Mouse (Mus musculus): ENCODE data around the gene Rpn2. TPM values are rescaled to one million over a fixed set of nuclear protein-coding genes. Genes with fewer than 3 reads are reported as not detected.

The Rpn2 gene
- polyA plus RNA-seq, 1 experiment from 2014 or later = 281 TPM

DNA sequence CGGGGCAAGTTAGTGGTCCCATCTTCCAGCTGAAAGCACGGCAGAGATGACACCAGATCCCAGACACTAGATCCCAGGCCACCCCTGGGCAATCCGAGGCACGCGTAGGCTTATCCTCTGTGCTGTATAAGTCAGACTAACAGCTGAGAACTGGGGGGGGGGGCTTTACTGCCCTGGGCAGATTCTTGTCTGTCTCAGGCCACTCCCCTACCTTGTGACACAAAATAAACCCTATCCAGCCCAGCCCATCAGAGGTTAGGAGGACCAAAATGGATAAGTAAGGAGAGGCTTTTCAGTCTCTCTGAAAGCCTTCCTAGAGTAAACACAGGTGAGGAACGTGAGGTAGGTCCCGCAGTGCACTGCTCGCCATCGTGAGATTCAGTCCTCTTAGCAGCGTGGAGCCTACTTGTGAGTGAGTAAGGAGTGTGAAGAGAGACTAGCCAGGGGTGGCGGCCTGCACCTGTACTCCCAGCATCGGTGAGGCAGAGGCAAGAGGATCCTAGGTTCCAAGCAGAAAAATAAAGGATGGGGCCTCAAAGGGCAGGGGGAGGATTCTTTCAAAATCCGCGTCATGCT, 37.6 kb downstream of the Rpn2 start:
- Histone ChIP-seq H3K27ac (no peak overlapping the region), H3K4me3 (no peak overlapping the region), H3K27me3 (ENCODE audit: insufficient read depth, poor library complexity, severe bottlenecking) (no peaks in the 10 kb centered on the region), H3K36me3 (peaks cover 95% of the 10 kb centered on the region), H3K9me3 (no peaks in the 10 kb centered on the region), H3K4me1 (no peaks in the 10 kb centered on the region)
- WGBS = 88% methylated on average over 14 of the region's 14 CpGs
- no peak for DNase-seq (ENCODE audit: low spot score)

DNA sequence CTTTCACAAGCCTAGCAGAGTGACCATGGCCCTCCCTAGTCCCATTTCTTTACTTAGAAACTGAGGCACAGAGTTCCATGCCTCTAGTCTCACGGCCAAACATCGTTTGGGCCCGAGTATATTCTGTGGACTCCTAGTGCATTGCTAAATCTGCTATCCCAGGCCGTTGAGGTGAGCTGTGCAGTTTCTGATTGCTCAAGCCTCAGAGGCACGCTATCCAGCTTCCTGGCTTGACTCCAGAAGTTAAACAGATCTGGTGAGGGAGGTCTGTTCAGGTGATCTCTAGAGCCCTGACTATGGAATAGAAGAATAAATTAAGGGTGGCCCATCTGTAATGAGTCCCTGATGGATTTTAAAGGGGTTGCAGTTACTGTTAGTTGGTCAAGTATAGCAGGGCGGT, 38.4 kb downstream of the Rpn2 start:
- H3K4me3 ChIP-seq = no peak overlapping the region
- H3K27ac ChIP-seq = no peak overlapping the region
- no peak for DNase-seq (ENCODE audit: low spot score)
- H3K4me1 ChIP-seq = no peaks in the 10 kb centered on the region
- peaks cover 95% of the 10 kb centered on the region for H3K36me3 ChIP-seq
- no peaks in the 10 kb centered on the region for H3K27me3 ChIP-seq (ENCODE audit: insufficient read depth, poor library complexity, severe bottlenecking)
- 95% methylated on average over 6 of the region's 6 CpGs for WGBS
- no peaks in the 10 kb centered on the region for H3K9me3 ChIP-seq

DNA sequence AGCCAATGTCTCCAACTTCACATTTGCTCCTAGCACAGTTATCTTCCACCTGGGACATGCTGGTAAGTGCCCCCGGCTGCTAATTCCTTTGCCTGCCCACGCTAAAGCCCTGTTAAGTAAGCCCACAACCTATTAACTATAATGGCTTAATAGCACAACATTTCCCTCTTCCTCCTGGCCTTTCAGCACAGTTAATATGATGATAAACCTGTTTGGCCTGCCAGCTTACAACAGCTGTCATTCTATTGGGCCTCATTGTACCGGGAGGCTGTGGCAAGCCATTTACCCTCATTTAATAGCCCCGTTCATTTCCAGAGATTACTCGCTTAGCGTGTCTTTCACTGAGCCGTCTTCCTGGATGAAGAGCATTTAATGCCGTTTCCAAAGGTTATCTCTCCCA, 41.3 kb downstream of the Rpn2 start:
- 87% methylated on average over 8 of the region's 8 CpGs for WGBS
- no peak for DNase-seq (ENCODE audit: low spot score)
- H3K4me3 ChIP-seq = no peak overlapping the region
- no peaks in the 10 kb centered on the region for H3K27me3 ChIP-seq (ENCODE audit: insufficient read depth, poor library complexity, severe bottlenecking)
- H3K9me3 ChIP-seq = no peaks in the 10 kb centered on the region
- no peaks in the 10 kb centered on the region for H3K4me1 ChIP-seq
- H3K27ac ChIP-seq = no peak overlapping the region
- H3K36me3 ChIP-seq = peaks cover 95% of the 10 kb centered on the region

- WGBS = 75% methylated on average over 5 of the region's 5 CpGs
- Histone ChIP-seq H3K4me1 (no peaks in the 10 kb centered on the region), H3K9me3 (no peaks in the 10 kb centered on the region), H3K4me3 (no peak overlapping the region), H3K27me3 (ENCODE audit: insufficient read depth, poor library complexity, severe bottlenecking) (no peaks in the 10 kb centered on the region), H3K27ac (no peak overlapping the region), H3K36me3 (peaks cover 95% of the 10 kb centered on the region)
- no peak for DNase-seq (ENCODE audit: low spot score)
Observed at GRCm38 (mm10) chr2:157320886-157321285, 42.1 kb downstream of the Rpn2 start.

- Histone ChIP-seq H3K4me1 (no peaks in the 10 kb centered on the region), H3K9me3 (no peaks in the 10 kb centered on the region), H3K36me3 (peaks cover 94% of the 10 kb centered on the region), H3K27me3 (ENCODE audit: insufficient read depth, poor library complexity, severe bottlenecking) (no peaks in the 10 kb centered on the region), H3K27ac (no peak overlapping the region), H3K4me3 (no peak overlapping the region)
- WGBS = 95% methylated on average over 5 of the region's 5 CpGs
- DNase-seq (ENCODE audit: low spot score) = no peak
Observed at GRCm38 (mm10) chr2:157322029-157322766, 43.4 kb downstream of the Rpn2 start.

- peaks cover 11% of the 10 kb centered on the region; the same call in 1 of the 2 replicates for H3K4me1 ChIP-seq
- no peaks in the 10 kb centered on the region for H3K9me3 ChIP-seq
- no peaks in the 10 kb centered on the region for H3K27me3 ChIP-seq (ENCODE audit: insufficient read depth, poor library complexity, severe bottlenecking)
- H3K4me3 ChIP-seq = no peak overlapping the region
- no peak for DNase-seq (ENCODE audit: low spot score)
- H3K36me3 ChIP-seq = peaks cover 84% of the 10 kb centered on the region
- WGBS = 84% methylated on average over 2 of the region's 2 CpGs
- no peak overlapping the region for H3K27ac ChIP-seq
Observed at GRCm38 (mm10) chr2:157325238-157325637, 46.4 kb downstream of the Rpn2 start.

- no peak overlapping the region for H3K4me3 ChIP-seq
- peaks cover 24% of the 10 kb centered on the region for H3K4me1 ChIP-seq
- H3K9me3 ChIP-seq = no peaks in the 10 kb centered on the region
- DNase-seq (ENCODE audit: low spot score) = no peak
- no peaks in the 10 kb centered on the region for H3K27me3 ChIP-seq (ENCODE audit: insufficient read depth, poor library complexity, severe bottlenecking)
- peak overlapping the region; percentile 67; the same call in 1 of the 2 replicates for H3K27ac ChIP-seq
- H3K36me3 ChIP-seq = peaks cover 55% of the 10 kb centered on the region
- 40% methylated on average over 5 of the region's 5 CpGs for WGBS
Observed at GRCm38 (mm10) chr2:157328106-157328505, 49.3 kb downstream of the Rpn2 start.

DNA sequence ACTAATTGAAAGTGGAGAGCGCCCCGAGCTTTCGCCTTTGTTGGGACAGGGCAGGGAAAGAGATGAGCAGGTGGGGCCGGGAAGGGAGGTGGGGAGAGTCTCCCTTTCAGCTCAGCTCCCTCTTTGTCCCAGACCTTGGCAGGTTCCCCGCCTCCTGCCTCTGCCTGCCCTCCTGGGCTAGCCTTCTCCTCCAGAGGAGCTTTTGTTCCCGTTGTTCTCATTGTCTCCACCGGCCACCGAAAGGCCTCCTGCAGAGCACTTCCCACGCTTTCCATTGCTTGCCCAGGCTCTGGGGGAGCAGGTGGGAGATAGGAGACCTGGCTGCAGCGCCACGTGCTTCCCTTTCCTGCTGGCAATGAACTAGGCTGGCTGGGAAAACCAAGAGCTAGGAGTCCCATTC, 49.8 kb downstream of the Rpn2 start:
- Histone ChIP-seq H3K4me3 (no peak overlapping the region), H3K4me1 (peaks cover 24% of the 10 kb centered on the region), H3K36me3 (peaks cover 50% of the 10 kb centered on the region), H3K27me3 (ENCODE audit: insufficient read depth, poor library complexity, severe bottlenecking) (no peaks in the 10 kb centered on the region), H3K9me3 (no peaks in the 10 kb centered on the region), H3K27ac (peak overlapping the region; percentile 67; the same call in 1 of the 2 replicates)
- WGBS = 23% methylated on average over 11 of the region's 11 CpGs
- DNase-seq (ENCODE audit: low spot score) = no peak

GRCm38 (mm10) chr2:157332059-157332458, 53.2 kb downstream of the Rpn2 start:
- Histone ChIP-seq H3K9me3 (no peaks in the 10 kb centered on the region), H3K4me3 (no peak overlapping the region), H3K4me1 (peaks cover 31% of the 10 kb centered on the region), H3K27me3 (ENCODE audit: insufficient read depth, poor library complexity, severe bottlenecking) (peaks cover 4% of the 10 kb centered on the region), H3K36me3 (peaks cover 17% of the 10 kb centered on the region), H3K27ac (no peak overlapping the region)
- DNase-seq (ENCODE audit: low spot score) = no peak
- WGBS = 75% methylated on average over 5 of the region's 5 CpGs

DNA sequence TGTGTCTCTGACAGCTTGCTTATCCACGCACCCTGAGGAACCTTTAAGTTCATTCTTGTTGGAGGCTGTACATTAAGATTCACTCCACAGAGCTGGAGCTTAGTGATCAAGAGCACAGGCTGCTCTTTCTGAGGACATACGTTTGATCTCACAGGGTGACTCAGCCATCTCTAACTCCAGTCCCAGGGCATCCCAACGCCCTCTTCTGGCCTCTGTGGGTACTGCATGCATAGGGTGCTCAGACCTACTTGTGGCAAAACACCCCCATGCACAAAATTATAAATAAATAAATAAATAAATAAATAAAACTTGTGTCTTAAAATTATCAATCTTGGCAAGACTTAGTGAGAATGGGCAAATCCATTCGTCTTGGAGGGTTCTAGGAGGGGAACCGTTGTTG, 59.8 kb downstream of the Rpn2 start:
- Histone ChIP-seq H3K4me3 (no peak overlapping the region), H3K4me1 (peaks cover 36% of the 10 kb centered on the region), H3K27me3 (ENCODE audit: insufficient read depth, poor library complexity, severe bottlenecking) (peaks cover 17% of the 10 kb centered on the region), H3K36me3 (no peaks in the 10 kb centered on the region), H3K27ac (no peak overlapping the region), H3K9me3 (no peaks in the 10 kb centered on the region)
- 36% methylated on average over 5 of the region's 5 CpGs for WGBS
- DNase-seq (ENCODE audit: low spot score) = peak; percentile 83

GRCm38 (mm10) chr2:157339532-157339931, 60.7 kb downstream of the Rpn2 start:
- peaks cover 36% of the 10 kb centered on the region for H3K4me1 ChIP-seq
- peak overlapping the region; percentile 42; the same call in 1 of the 2 replicates for H3K27ac ChIP-seq
- H3K27me3 ChIP-seq (ENCODE audit: insufficient read depth, poor library complexity, severe bottlenecking) = peaks cover 20% of the 10 kb centered on the region
- no peaks in the 10 kb centered on the region for H3K36me3 ChIP-seq
- no peak overlapping the region for H3K4me3 ChIP-seq
- H3K9me3 ChIP-seq = no peaks in the 10 kb centered on the region
- no peak for DNase-seq (ENCODE audit: low spot score)
- 76% methylated on average over 7 of the region's 7 CpGs for WGBS

DNA sequence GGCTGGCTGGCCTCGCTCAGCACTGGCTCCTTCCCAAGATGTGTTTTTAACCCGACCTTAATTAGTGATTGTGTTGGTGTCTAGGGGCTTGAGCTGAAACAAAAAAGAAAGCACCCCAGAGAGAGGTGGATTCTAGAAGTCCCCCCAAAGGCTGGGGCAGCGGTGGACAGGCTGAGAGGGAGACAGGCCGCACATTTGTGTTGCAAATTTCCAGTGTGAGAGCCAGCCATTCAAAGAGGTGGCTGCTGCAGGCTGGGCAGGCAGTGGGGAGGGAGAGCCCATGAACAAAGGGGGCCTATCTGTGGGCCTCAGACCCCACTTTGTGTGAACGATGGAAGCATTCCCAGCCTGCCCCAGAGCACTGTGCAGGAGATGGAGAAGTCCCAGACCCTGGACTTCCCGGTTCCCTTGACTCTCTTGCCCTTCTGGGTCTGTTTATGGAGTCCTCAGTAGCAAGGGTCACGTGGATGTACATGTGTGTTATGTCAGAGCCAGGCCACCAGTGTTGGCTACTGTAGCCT, 61.5 kb downstream of the Rpn2 start:
- peaks cover 36% of the 10 kb centered on the region for H3K4me1 ChIP-seq
- peak overlapping the region; percentile 59 for H3K27ac ChIP-seq
- peaks cover 24% of the 10 kb centered on the region for H3K27me3 ChIP-seq (ENCODE audit: insufficient read depth, poor library complexity, severe bottlenecking)
- H3K4me3 ChIP-seq = no peak overlapping the region
- 50% methylated on average over 7 of the region's 7 CpGs for WGBS
- no peaks in the 10 kb centered on the region for H3K36me3 ChIP-seq
- no peak for DNase-seq (ENCODE audit: low spot score)
- no peaks in the 10 kb centered on the region for H3K9me3 ChIP-seq

DNA sequence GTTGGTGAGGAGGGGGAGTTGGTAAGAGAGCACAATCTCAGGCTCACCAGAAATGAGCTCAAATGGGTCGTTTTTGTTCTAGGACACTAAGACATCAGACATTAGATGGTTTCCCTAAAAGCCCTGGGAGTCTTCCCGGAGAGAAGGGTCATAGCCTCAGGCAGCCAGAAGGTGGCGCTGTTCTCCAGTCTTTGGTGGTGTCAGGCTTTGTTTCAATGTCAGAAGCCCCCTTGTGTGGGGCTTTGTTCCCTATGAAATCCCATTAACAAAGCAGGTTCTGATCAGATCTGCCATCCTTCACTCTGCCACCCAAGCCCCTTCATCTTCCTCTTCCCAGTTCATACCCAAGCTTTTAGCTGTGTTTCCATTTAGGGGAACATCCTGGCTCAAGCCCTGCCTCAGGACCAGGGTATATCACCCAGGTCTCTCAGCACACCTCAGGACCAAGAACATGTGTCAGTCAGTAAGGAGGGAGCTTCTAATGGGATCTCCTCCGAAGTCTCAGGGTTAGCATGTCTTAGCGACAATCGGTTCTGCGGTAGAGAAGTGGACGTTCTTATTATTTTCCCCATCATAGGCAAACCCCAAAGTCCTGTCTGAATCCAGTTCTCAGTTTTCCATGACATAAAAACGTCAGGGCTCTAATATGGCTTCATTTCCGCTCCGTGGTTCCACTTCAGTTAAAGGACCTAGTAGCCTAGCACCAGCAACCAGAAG, 62.9 kb downstream of the Rpn2 start:
- Histone ChIP-seq H3K27ac (peak overlapping the region; percentile 60; the same call in 1 of the 2 replicates), H3K9me3 (no peaks in the 10 kb centered on the region), H3K4me1 (peaks cover 31% of the 10 kb centered on the region), H3K36me3 (no peaks in the 10 kb centered on the region), H3K27me3 (ENCODE audit: insufficient read depth, poor library complexity, severe bottlenecking) (peaks cover 24% of the 10 kb centered on the region), H3K4me3 (no peak overlapping the region)
- WGBS = 38% methylated on average over 11 of the region's 11 CpGs
- peak; percentile 85 for DNase-seq (ENCODE audit: low spot score)
